Mouse (Mus musculus) MEL (cell line): ENCODE data around the gene Pkd1l1. TPM values are rescaled to one million over a fixed set of nuclear protein-coding genes. Genes with fewer than 3 reads are reported as not detected.

Experiments
- DNase-seq: peaks from one replicate; pipeline ENCODE4 v3.0.0; 2011; ENCODE audit warnings: low read depth, low spot score
- H3K27ac ChIP-seq: 2 replicates; pipeline ENCODE4 v1.5.1; 2012; ENCODE audit warnings: low read depth, mild to moderate bottlenecking, control low read depth, low read length, moderate library complexity; ENCODE audit not compliant: control insufficient read depth
- H3K27me3 ChIP-seq, 2 experiments: fragments of 150-350 bp in 1 of 2; sonication (generic) in 1 of 2; 2 replicates each; pipeline ENCODE4 v1.6.1; 2012; ENCODE audit warnings: low read length in 2 of 2, mild to moderate bottlenecking in 2 of 2, improper control_type of control experiment in 1 of 2, moderate library complexity in 1 of 2; ENCODE audit not compliant: insufficient read depth in 2 of 2, control insufficient read depth in 1 of 2
- H3K36me3 ChIP-seq, 2 experiments: 2 replicates each; pipeline ENCODE4 v1.6.1; 2012 to 2014; ENCODE audit warnings: low read length in 2 of 2, improper control_type of control experiment in 1 of 2, inconsistent platforms in 1 of 2, mild to moderate bottlenecking in 1 of 2; ENCODE audit not compliant: insufficient read depth in 2 of 2, control insufficient read depth in 1 of 2
- H3K4me1 ChIP-seq, 2 experiments: fragments of 150-350 bp in 1 of 2; sonication (generic) in 1 of 2; 2 replicates each; pipeline ENCODE4 v1.6.1; 2012; ENCODE audit warnings: low read length in 2 of 2, improper control_type of control experiment in 1 of 2, mild to moderate bottlenecking in 1 of 2; ENCODE audit not compliant: insufficient read depth in 2 of 2, control insufficient read depth in 1 of 2
- H3K4me3 ChIP-seq, 2 experiments: fragments of 150-350 bp in 1 of 2; sonication (generic) in 1 of 2; 2 replicates each; pipeline ENCODE4 v1.5.1; 2012; ENCODE audit warnings: low read depth in 2 of 2, low read length in 2 of 2, mild to moderate bottlenecking in 2 of 2, moderate library complexity in 2 of 2, control low read depth in 1 of 2, improper control_type of control experiment in 1 of 2; ENCODE audit not compliant: control insufficient read depth in 1 of 2, insufficient read depth in 1 of 2
- H3K79me2 ChIP-seq: 2 replicates; pipeline ENCODE4 v1.6.1; 2012; ENCODE audit warnings: mild to moderate bottlenecking, low read length, moderate library complexity; ENCODE audit not compliant: control insufficient read depth, poor library complexity, insufficient read depth
- H3K9ac ChIP-seq: 2 replicates; pipeline ENCODE4 v1.6.1; 2012; ENCODE audit warnings: low read depth, mild to moderate bottlenecking, control low read depth, low read length, moderate library complexity; ENCODE audit not compliant: control insufficient read depth, poor library complexity, severe bottlenecking
- H3K9me3 ChIP-seq: fragments of 150-350 bp; sonication (generic); replicated peaks from 2 replicates; pipeline ENCODE4 v1.6.1; 2012; ENCODE audit warnings: mild to moderate bottlenecking, low read length, improper control_type of control experiment, moderate library complexity; ENCODE audit not compliant: insufficient read depth
- CHD1 ChIP-seq: IDR thresholded peaks from 2 replicates; pipeline ENCODE4 v1.6.1; 2012; ENCODE audit warnings: low read depth, mild to moderate bottlenecking, inconsistent platforms, low read length, improper control_type of control experiment
- CHD2 ChIP-seq: IDR thresholded peaks from 2 replicates; pipeline ENCODE4 v1.6.1; 2011; ENCODE audit warnings: low read length, improper control_type of control experiment
- CTCF ChIP-seq, 3 experiments: IDR thresholded peaks in 2 of 3; conservative IDR thresholded peaks in 1 of 3; 2 replicates each; pipeline ENCODE4 v1.5.1; 2011 to 2012; ENCODE audit warnings: low read length in 3 of 3, low read depth in 2 of 3, mild to moderate bottlenecking in 2 of 3, improper control_type of control experiment in 1 of 3, inconsistent platforms in 1 of 3, mixed read lengths in 1 of 3, moderate library complexity in 1 of 3; ENCODE audit not compliant: control insufficient read depth in 1 of 3, insufficient read depth in 1 of 3, poor library complexity in 1 of 3, severe bottlenecking in 1 of 3
- E2F4 ChIP-seq: IDR thresholded peaks from 2 replicates; pipeline ENCODE4 v1.6.1; 2011; ENCODE audit warnings: low read depth, low read length, improper control_type of control experiment, borderline replicate concordance
- ELF1 ChIP-seq: IDR thresholded peaks from 2 replicates; pipeline ENCODE4 v1.6.1; 2014; ENCODE audit warnings: low read depth, mild to moderate bottlenecking, inconsistent platforms, low read length, improper control_type of control experiment, moderate library complexity
- ETS1 ChIP-seq: IDR thresholded peaks from 2 replicates; pipeline ENCODE4 v1.6.1; 2012; ENCODE audit warnings: low read depth, mild to moderate bottlenecking, inconsistent platforms, low read length, improper control_type of control experiment, moderate library complexity
- GABPA ChIP-seq: IDR thresholded peaks from 2 replicates; pipeline ENCODE4 v1.6.1; 2012; ENCODE audit warnings: low read depth, mild to moderate bottlenecking, inconsistent platforms, low read length, improper control_type of control experiment, moderate library complexity
- GATA1 ChIP-seq: IDR thresholded peaks from 2 replicates; pipeline ENCODE4 v1.6.1; 2011; ENCODE audit warnings: low read depth, low read length, improper control_type of control experiment
- HCFC1 ChIP-seq: IDR thresholded peaks from 2 replicates; pipeline ENCODE4 v1.6.1; 2012; ENCODE audit warnings: low read depth, mild to moderate bottlenecking, inconsistent platforms, low read length, improper control_type of control experiment, moderate library complexity
- MAFK ChIP-seq: IDR thresholded peaks from 2 replicates; pipeline ENCODE4 v1.6.1; 2011; ENCODE audit warnings: low read depth, mild to moderate bottlenecking, low read length, improper control_type of control experiment, borderline replicate concordance
- MAZ ChIP-seq: IDR thresholded peaks from 2 replicates; pipeline ENCODE4 v1.6.1; 2012; ENCODE audit warnings: low read depth, mild to moderate bottlenecking, inconsistent platforms, low read length, improper control_type of control experiment
- MEF2A ChIP-seq: IDR thresholded peaks from 2 replicates; pipeline ENCODE4 v1.6.1; 2014; ENCODE audit warnings: low read depth, mild to moderate bottlenecking, inconsistent platforms, low read length, improper control_type of control experiment; ENCODE audit not compliant: poor library complexity, insufficient replicate concordance, severe bottlenecking; ENCODE audit errors: extremely low read depth
- MYB ChIP-seq: IDR thresholded peaks from 2 replicates; pipeline ENCODE4 v1.6.1; 2011; ENCODE audit warnings: mild to moderate bottlenecking, low read depth, low read length, improper control_type of control experiment
- MYC ChIP-seq: IDR thresholded peaks from 2 replicates; pipeline ENCODE4 v1.6.1; 2011; ENCODE audit warnings: low read depth, mild to moderate bottlenecking, low read length, improper control_type of control experiment, moderate library complexity
- NELFE ChIP-seq: IDR thresholded peaks from 2 replicates; pipeline ENCODE4 v1.6.1; 2011; ENCODE audit warnings: low read depth, low read length, improper control_type of control experiment
- POLR2A ChIP-seq, 2 experiments: IDR thresholded peaks; 2 replicates each; pipeline ENCODE4 v1.6.1; 2011 to 2012; ENCODE audit warnings: low read length in 2 of 2, mild to moderate bottlenecking in 2 of 2, control low read depth in 1 of 2, improper control_type of control experiment in 1 of 2, low read depth in 1 of 2, moderate library complexity in 1 of 2; ENCODE audit not compliant: control insufficient read depth in 1 of 2, insufficient read depth in 1 of 2, poor library complexity in 1 of 2
- SIN3A ChIP-seq: IDR thresholded peaks from 2 replicates; pipeline ENCODE4 v1.6.1; 2012; ENCODE audit warnings: low read length, improper control_type of control experiment, inconsistent platforms
- TAL1 ChIP-seq: IDR thresholded peaks from 2 replicates; pipeline ENCODE4 v1.6.1; 2012; ENCODE audit warnings: mild to moderate bottlenecking, inconsistent platforms, low read length, moderate library complexity, mixed read lengths
- TBP ChIP-seq: IDR thresholded peaks from 2 replicates; pipeline ENCODE4 v1.8.0; 2011; ENCODE audit warnings: low read depth, low read length, improper control_type of control experiment
- TCF12 ChIP-seq: IDR thresholded peaks from 2 replicates; pipeline ENCODE4 v1.6.1; 2014; ENCODE audit warnings: low read depth, mild to moderate bottlenecking, inconsistent platforms, low read length, improper control_type of control experiment, moderate library complexity
- USF1 ChIP-seq: IDR thresholded peaks from 2 replicates; pipeline ENCODE4 v1.6.1; 2014; ENCODE audit warnings: low read depth, mild to moderate bottlenecking, inconsistent platforms, low read length, improper control_type of control experiment, moderate library complexity
- USF2 ChIP-seq, 2 experiments: IDR thresholded peaks; 2 replicates each; pipeline ENCODE4 v1.6.1; 2011 to 2012; ENCODE audit warnings: improper control_type of control experiment in 2 of 2, low read length in 2 of 2, borderline replicate concordance in 1 of 2, inconsistent platforms in 1 of 2, low read depth in 1 of 2, mild to moderate bottlenecking in 1 of 2; ENCODE audit not compliant: insufficient read depth in 1 of 2
- ZC3H11A ChIP-seq: IDR thresholded peaks from 2 replicates; pipeline ENCODE4 v1.6.1; 2012; ENCODE audit warnings: low read depth, mild to moderate bottlenecking, inconsistent platforms, low read length, improper control_type of control experiment
- ZKSCAN1 ChIP-seq: IDR thresholded peaks from 2 replicates; pipeline ENCODE4 v1.6.1; 2012; ENCODE audit warnings: low read depth, mild to moderate bottlenecking, inconsistent platforms, low read length, improper control_type of control experiment, moderate library complexity
- ZMIZ1 ChIP-seq: IDR thresholded peaks from 2 replicates; pipeline ENCODE4 v1.6.1; 2012; ENCODE audit warnings: low read depth, mild to moderate bottlenecking, inconsistent platforms, low read length, improper control_type of control experiment, moderate library complexity
- polyA plus RNA-seq, 2 experiments: library from polyadenylated mRNA; stranded (reverse) in 1 of 2; unstranded in 1 of 2; fragments of >175 nt in 1 of 2; fragments of >200 nt in 1 of 2; gene quantifications; 2 replicates each; pipeline versions ENCODE4 v1.2.1 to v1.2.4; 2012; ENCODE audit warnings: low replicate concordance in 2 of 2, low read depth in 1 of 2; ENCODE audit not compliant: insufficient read length in 2 of 2, insufficient read depth in 1 of 2, missing spikeins in 1 of 2
- total RNA-seq: library from RNA; depleted of rRNA; stranded (reverse); fragments of 300-350 nt; gene quantifications from 2 replicates; pipeline ENCODE4 v1.2.3, GENCODE M21; 2012

Gene Pkd1l1
- total and polyA plus RNA-seq, 3 experiments = not detected

DNA sequence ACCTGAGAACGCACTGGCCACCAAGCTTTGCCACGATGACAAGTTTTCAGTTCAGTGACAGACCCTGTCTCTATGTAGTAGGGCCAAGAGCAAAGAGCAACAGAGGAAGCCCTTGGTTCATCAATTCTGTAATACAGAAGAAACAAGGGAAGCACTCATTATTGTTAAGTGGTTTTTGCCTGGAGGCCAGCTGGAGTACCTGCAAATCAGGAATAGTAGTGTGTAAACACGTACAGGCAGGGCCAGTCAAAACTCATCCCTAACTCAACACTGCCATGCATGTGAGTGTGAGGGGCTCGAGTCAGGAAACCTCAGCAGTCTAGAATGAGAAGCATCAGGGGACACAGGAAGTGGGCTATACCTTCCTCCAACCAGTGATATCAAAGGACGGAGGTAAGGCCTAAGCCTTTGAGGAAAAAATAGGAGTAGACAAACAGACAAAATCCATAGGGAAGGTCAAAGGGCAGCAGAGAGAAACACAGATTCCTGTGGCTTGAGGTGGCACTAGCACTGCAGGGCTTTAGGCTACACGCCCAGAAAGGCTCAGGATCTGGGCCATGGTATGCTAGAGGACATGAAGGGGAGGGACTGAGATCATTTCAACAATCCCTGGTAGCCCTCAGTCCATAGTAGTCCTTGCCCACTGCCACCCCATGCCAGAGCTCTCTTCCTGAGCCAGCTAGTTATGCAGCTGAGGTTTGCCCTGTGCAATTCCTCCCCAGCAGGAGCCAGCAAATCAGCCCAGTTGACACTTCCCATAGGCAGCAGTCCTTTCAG lies 45.6 kb upstream of the Pkd1l1 start:
- Histone ChIP-seq H3K36me3 (no peaks in the 10 kb centered on the region; a peak in 1 of 4 replicates), H3K27me3 (peaks cover 0 to 5% of the 10 kb centered on the region in 2 experiments; a peak in 3 of 4 replicates), H3K27ac (no peak overlapping the region)
- TF ChIP-seq E2F4 (no peak), USF1 (no peak), ZC3H11A (no peak), TBP (no peak), SIN3A (no peak), MAFK (no peak), POLR2A (IDR thresholded peaks at IDR 0.05; ENCODE audit: control insufficient read depth in 1 of 2, insufficient read depth in 1 of 2, low read depth in 1 of 2, low read length in 2 of 2, poor library complexity in 1 of 2) (no peak), TAL1 (no peak), HCFC1 (no peak), CHD1 (no peak), CTCF (IDR thresholded peaks at IDR 0.05 in 2 of 3, conservative IDR thresholded peaks at IDR 0.05 in 1 of 3; ENCODE audit: control insufficient read depth in 1 of 3, insufficient read depth in 1 of 3, low read depth in 2 of 3, low read length in 3 of 3, poor library complexity in 1 of 3, severe bottlenecking in 1 of 3) (no peak), CHD2 (no peak), USF2 (IDR thresholded peaks at IDR 0.05; ENCODE audit: borderline replicate concordance in 1 of 2, insufficient read depth in 1 of 2, low read depth in 1 of 2, low read length in 2 of 2) (no peak), TCF12 (no peak), MYB (no peak)
- TF ChIP-seq, all 39 proteins: peak for 0
- Histone ChIP-seq H3K4me3 (no peak overlapping the region), H3K9me3 (no peaks in the 10 kb centered on the region), H3K79me2 (no peaks in the 10 kb centered on the region), H3K4me1 (no peaks in the 10 kb centered on the region; a peak in 1 of 4 replicates), H3K9ac (no peak overlapping the region)
- no peak for DNase-seq

DNA sequence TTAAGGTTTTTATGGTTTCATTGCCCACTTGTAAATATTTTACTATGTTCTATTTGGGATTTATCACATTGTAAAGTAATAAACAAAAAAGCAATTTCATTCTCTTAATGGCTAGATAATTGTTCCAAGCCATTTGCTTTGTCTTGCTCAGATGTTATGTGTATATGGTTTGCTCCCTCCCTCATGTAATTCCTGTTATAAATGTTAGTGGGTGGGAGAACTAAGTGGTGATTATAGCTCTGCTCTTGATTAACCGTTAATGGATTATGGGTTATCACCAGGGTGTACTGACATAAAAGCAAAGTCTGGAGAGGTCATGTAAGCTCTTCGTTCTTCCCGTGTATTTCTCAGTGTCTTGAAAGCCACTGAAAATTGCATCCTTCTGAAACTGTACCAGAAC lies 41.7 kb upstream of the Pkd1l1 start:
- peaks cover 11% of the 10 kb centered on the region for H3K79me2 ChIP-seq
- H3K36me3 ChIP-seq = peaks cover 0 to 6% of the 10 kb centered on the region in 2 experiments; a peak in 2 of 4 replicates
- TF ChIP-seq USF2 (IDR thresholded peaks at IDR 0.05; ENCODE audit: borderline replicate concordance in 1 of 2, insufficient read depth in 1 of 2, low read depth in 1 of 2, low read length in 2 of 2) (no peak), HCFC1 (no peak), MAZ (no peak), ELF1 (no peak), NELFE (no peak), E2F4 (no peak), GABPA (no peak), TBP (no peak), ETS1 (no peak), MEF2A (no peak), TAL1 (no peak), CHD2 (no peak), ZMIZ1 (no peak), ZKSCAN1 (no peak), POLR2A (IDR thresholded peaks at IDR 0.05; ENCODE audit: control insufficient read depth in 1 of 2, insufficient read depth in 1 of 2, low read depth in 1 of 2, low read length in 2 of 2, poor library complexity in 1 of 2) (no peak), MYC (no peak), MYB (no peak), TCF12 (no peak), ZC3H11A (no peak), GATA1 (no peak)
- no peaks in the 10 kb centered on the region for H3K9me3 ChIP-seq
- no peak overlapping the region for H3K4me3 ChIP-seq
- no peak for DNase-seq
- H3K9ac ChIP-seq = no peak overlapping the region
- no peaks in the 10 kb centered on the region; a peak in 2 of 4 replicates for H3K27me3 ChIP-seq
- H3K4me1 ChIP-seq = peaks cover 0 to 7% of the 10 kb centered on the region in 2 experiments; a peak in 2 of 4 replicates
- no peak overlapping the region for H3K27ac ChIP-seq
